Mouse (Mus musculus) MEL (cell line): ENCODE measurements around the gene Tnip2. TPM values are rescaled to one million over a fixed set of nuclear protein-coding genes. Genes with fewer than 3 reads are reported as not detected.

Experiments
- DNase-seq: peaks from one replicate; pipeline ENCODE4 v3.0.0; 2011; ENCODE audit warnings: low read depth, low spot score
- H3K27ac ChIP-seq: 2 replicates; pipeline ENCODE4 v1.5.1; 2012; ENCODE audit warnings: low read depth, mild to moderate bottlenecking, control low read depth, low read length, moderate library complexity; ENCODE audit not compliant: control insufficient read depth
- H3K27me3 ChIP-seq, 2 experiments: fragments of 150-350 bp in 1 of 2; sonication (generic) in 1 of 2; 2 replicates each; pipeline ENCODE4 v1.6.1; 2012; ENCODE audit warnings: low read length in 2 of 2, mild to moderate bottlenecking in 2 of 2, improper control_type of control experiment in 1 of 2, moderate library complexity in 1 of 2; ENCODE audit not compliant: insufficient read depth in 2 of 2, control insufficient read depth in 1 of 2
- H3K36me3 ChIP-seq, 2 experiments: 2 replicates each; pipeline ENCODE4 v1.6.1; 2012 to 2014; ENCODE audit warnings: low read length in 2 of 2, improper control_type of control experiment in 1 of 2, inconsistent platforms in 1 of 2, mild to moderate bottlenecking in 1 of 2; ENCODE audit not compliant: insufficient read depth in 2 of 2, control insufficient read depth in 1 of 2
- H3K4me1 ChIP-seq, 2 experiments: fragments of 150-350 bp in 1 of 2; sonication (generic) in 1 of 2; 2 replicates each; pipeline ENCODE4 v1.6.1; 2012; ENCODE audit warnings: low read length in 2 of 2, improper control_type of control experiment in 1 of 2, mild to moderate bottlenecking in 1 of 2; ENCODE audit not compliant: insufficient read depth in 2 of 2, control insufficient read depth in 1 of 2
- H3K4me3 ChIP-seq, 2 experiments: fragments of 150-350 bp in 1 of 2; sonication (generic) in 1 of 2; 2 replicates each; pipeline ENCODE4 v1.5.1; 2012; ENCODE audit warnings: low read depth in 2 of 2, low read length in 2 of 2, mild to moderate bottlenecking in 2 of 2, moderate library complexity in 2 of 2, control low read depth in 1 of 2, improper control_type of control experiment in 1 of 2; ENCODE audit not compliant: control insufficient read depth in 1 of 2, insufficient read depth in 1 of 2
- H3K79me2 ChIP-seq: 2 replicates; pipeline ENCODE4 v1.6.1; 2012; ENCODE audit warnings: mild to moderate bottlenecking, low read length, moderate library complexity; ENCODE audit not compliant: control insufficient read depth, poor library complexity, insufficient read depth
- H3K9ac ChIP-seq: 2 replicates; pipeline ENCODE4 v1.6.1; 2012; ENCODE audit warnings: low read depth, mild to moderate bottlenecking, control low read depth, low read length, moderate library complexity; ENCODE audit not compliant: control insufficient read depth, poor library complexity, severe bottlenecking
- H3K9me3 ChIP-seq: fragments of 150-350 bp; sonication (generic); replicated peaks from 2 replicates; pipeline ENCODE4 v1.6.1; 2012; ENCODE audit warnings: mild to moderate bottlenecking, low read length, improper control_type of control experiment, moderate library complexity; ENCODE audit not compliant: insufficient read depth
- BHLHE40 ChIP-seq: IDR thresholded peaks from 2 replicates; pipeline ENCODE4 v1.6.1; 2012; ENCODE audit warnings: low read depth, mild to moderate bottlenecking, inconsistent platforms, low read length, improper control_type of control experiment, borderline replicate concordance
- CTCF ChIP-seq, 3 experiments: IDR thresholded peaks in 2 of 3; conservative IDR thresholded peaks in 1 of 3; 2 replicates each; pipeline ENCODE4 v1.5.1; 2011 to 2012; ENCODE audit warnings: low read length in 3 of 3, low read depth in 2 of 3, mild to moderate bottlenecking in 2 of 3, improper control_type of control experiment in 1 of 3, inconsistent platforms in 1 of 3, mixed read lengths in 1 of 3, moderate library complexity in 1 of 3; ENCODE audit not compliant: control insufficient read depth in 1 of 3, insufficient read depth in 1 of 3, poor library complexity in 1 of 3, severe bottlenecking in 1 of 3
- E2F4 ChIP-seq: IDR thresholded peaks from 2 replicates; pipeline ENCODE4 v1.6.1; 2011; ENCODE audit warnings: low read depth, low read length, improper control_type of control experiment, borderline replicate concordance
- ETS1 ChIP-seq: IDR thresholded peaks from 2 replicates; pipeline ENCODE4 v1.6.1; 2012; ENCODE audit warnings: low read depth, mild to moderate bottlenecking, inconsistent platforms, low read length, improper control_type of control experiment, moderate library complexity
- GATA1 ChIP-seq: IDR thresholded peaks from 2 replicates; pipeline ENCODE4 v1.6.1; 2011; ENCODE audit warnings: low read depth, low read length, improper control_type of control experiment
- HCFC1 ChIP-seq: IDR thresholded peaks from 2 replicates; pipeline ENCODE4 v1.6.1; 2012; ENCODE audit warnings: low read depth, mild to moderate bottlenecking, inconsistent platforms, low read length, improper control_type of control experiment, moderate library complexity
- MAFK ChIP-seq: IDR thresholded peaks from 2 replicates; pipeline ENCODE4 v1.6.1; 2011; ENCODE audit warnings: low read depth, mild to moderate bottlenecking, low read length, improper control_type of control experiment, borderline replicate concordance
- MAX ChIP-seq: IDR thresholded peaks from 2 replicates; pipeline ENCODE4 v1.6.1; 2011; ENCODE audit warnings: low read length, improper control_type of control experiment
- MAZ ChIP-seq: IDR thresholded peaks from 2 replicates; pipeline ENCODE4 v1.6.1; 2012; ENCODE audit warnings: low read depth, mild to moderate bottlenecking, inconsistent platforms, low read length, improper control_type of control experiment
- MXI1 ChIP-seq: IDR thresholded peaks from 2 replicates; pipeline ENCODE4 v1.6.1; 2011; ENCODE audit warnings: mild to moderate bottlenecking, low read depth, low read length, improper control_type of control experiment
- MYC ChIP-seq: IDR thresholded peaks from 2 replicates; pipeline ENCODE4 v1.6.1; 2011; ENCODE audit warnings: low read depth, mild to moderate bottlenecking, low read length, improper control_type of control experiment, moderate library complexity
- NELFE ChIP-seq: IDR thresholded peaks from 2 replicates; pipeline ENCODE4 v1.6.1; 2011; ENCODE audit warnings: low read depth, low read length, improper control_type of control experiment
- RAD21 ChIP-seq: IDR thresholded peaks from 2 replicates; pipeline ENCODE4 v1.6.1; 2011; ENCODE audit warnings: mild to moderate bottlenecking, low read depth, low read length, improper control_type of control experiment
- RCOR1 ChIP-seq: IDR thresholded peaks from 2 replicates; pipeline ENCODE4 v1.6.1; 2012; ENCODE audit warnings: low read depth, mild to moderate bottlenecking, inconsistent platforms, low read length, improper control_type of control experiment
- SMC3 ChIP-seq: IDR thresholded peaks from 2 replicates; pipeline ENCODE4 v1.6.1; 2011; ENCODE audit warnings: low read depth, low read length, improper control_type of control experiment
- TAL1 ChIP-seq: IDR thresholded peaks from 2 replicates; pipeline ENCODE4 v1.6.1; 2012; ENCODE audit warnings: mild to moderate bottlenecking, inconsistent platforms, low read length, moderate library complexity, mixed read lengths
- TBP ChIP-seq: IDR thresholded peaks from 2 replicates; pipeline ENCODE4 v1.8.0; 2011; ENCODE audit warnings: low read depth, low read length, improper control_type of control experiment
- TCF12 ChIP-seq: IDR thresholded peaks from 2 replicates; pipeline ENCODE4 v1.6.1; 2014; ENCODE audit warnings: low read depth, mild to moderate bottlenecking, inconsistent platforms, low read length, improper control_type of control experiment, moderate library complexity
- USF1 ChIP-seq: IDR thresholded peaks from 2 replicates; pipeline ENCODE4 v1.6.1; 2014; ENCODE audit warnings: low read depth, mild to moderate bottlenecking, inconsistent platforms, low read length, improper control_type of control experiment, moderate library complexity
- ZC3H11A ChIP-seq: IDR thresholded peaks from 2 replicates; pipeline ENCODE4 v1.6.1; 2012; ENCODE audit warnings: low read depth, mild to moderate bottlenecking, inconsistent platforms, low read length, improper control_type of control experiment
- ZKSCAN1 ChIP-seq: IDR thresholded peaks from 2 replicates; pipeline ENCODE4 v1.6.1; 2012; ENCODE audit warnings: low read depth, mild to moderate bottlenecking, inconsistent platforms, low read length, improper control_type of control experiment, moderate library complexity
- ZMIZ1 ChIP-seq: IDR thresholded peaks from 2 replicates; pipeline ENCODE4 v1.6.1; 2012; ENCODE audit warnings: low read depth, mild to moderate bottlenecking, inconsistent platforms, low read length, improper control_type of control experiment, moderate library complexity
- ZNF384 ChIP-seq: IDR thresholded peaks from 2 replicates; pipeline ENCODE4 v1.6.1; 2012; ENCODE audit warnings: low read depth, mild to moderate bottlenecking, inconsistent platforms, low read length, improper control_type of control experiment
- polyA plus RNA-seq, 2 experiments: library from polyadenylated mRNA; stranded (reverse) in 1 of 2; unstranded in 1 of 2; fragments of >175 nt in 1 of 2; fragments of >200 nt in 1 of 2; gene quantifications; 2 replicates each; pipeline versions ENCODE4 v1.2.1 to v1.2.4; 2012; ENCODE audit warnings: low replicate concordance in 2 of 2, low read depth in 1 of 2; ENCODE audit not compliant: insufficient read length in 2 of 2, insufficient read depth in 1 of 2, missing spikeins in 1 of 2
- total RNA-seq: library from RNA; depleted of rRNA; stranded (reverse); fragments of 300-350 nt; gene quantifications from 2 replicates; pipeline ENCODE4 v1.2.3, GENCODE M21; 2012

Gene Tnip2
- total and polyA plus RNA-seq, 3 experiments, result 27.0 to 89.4 (median 30.6) TPM

DNA sequence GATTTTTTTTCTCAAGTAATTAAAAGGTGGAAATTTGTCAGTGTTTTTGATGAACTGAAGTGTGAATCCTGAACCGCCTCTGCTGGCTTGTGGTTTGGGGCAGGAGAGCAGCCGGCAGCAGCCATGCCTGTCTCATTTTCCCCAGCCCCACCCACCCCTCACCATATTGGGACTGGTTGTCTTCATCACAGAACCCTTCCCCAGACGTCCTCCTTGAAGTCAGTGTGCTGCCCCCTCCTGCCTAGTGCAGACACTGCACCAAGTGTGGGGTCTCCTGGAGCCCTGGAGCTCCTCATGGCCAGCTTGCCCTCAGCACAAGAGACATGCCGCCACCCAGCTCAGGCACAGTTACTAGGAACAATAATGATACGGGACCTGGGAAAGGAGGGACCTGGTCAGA is 24.7 kb upstream of the Tnip2 start:
- DNase-seq, result peak; percentile 64

GRCm38 (mm10) chr5:34538079-34538478 is 24.3 kb upstream of the Tnip2 start:
- Histone ChIP-seq H3K27me3 (no peaks in the 10 kb centered on the region), H3K4me1 (peaks cover 0 to 3% of the 10 kb centered on the region in 2 experiments; a peak in 2 of 4 replicates), H3K27ac (no peak overlapping the region)

More for the DNA sequence above, 24.7 kb upstream of the Tnip2 start:
- H3K4me1 ChIP-seq, result peaks cover 3 to 8% of the 10 kb centered on the region in 2 experiments; a peak in 3 of 4 replicates
- H3K27me3 ChIP-seq, result no peaks in the 10 kb centered on the region
- H3K36me3 ChIP-seq, result peaks cover 0 to 4% of the 10 kb centered on the region in 2 experiments; a peak in 1 of 4 replicates
- TF ChIP-seq ZC3H11A (peak; percentile 50), NELFE (no peak), RAD21 (peak; percentile 34), CTCF (IDR thresholded peaks at IDR 0.05 in 2 of 3, conservative IDR thresholded peaks at IDR 0.05 in 1 of 3; ENCODE audit: control insufficient read depth in 1 of 3, insufficient read depth in 1 of 3, low read depth in 2 of 3, low read length in 3 of 3, poor library complexity in 1 of 3, severe bottlenecking in 1 of 3) (peak; percentile 34 to 74 (median 65)), SMC3 (peak; percentile 61)
- H3K79me2 ChIP-seq, result no peaks in the 10 kb centered on the region
- H3K27ac ChIP-seq, result no peak overlapping the region
- H3K4me3 ChIP-seq, result no peak overlapping the region
- no peaks in the 10 kb centered on the region for H3K9me3 ChIP-seq
- no peak overlapping the region for H3K9ac ChIP-seq

DNA sequence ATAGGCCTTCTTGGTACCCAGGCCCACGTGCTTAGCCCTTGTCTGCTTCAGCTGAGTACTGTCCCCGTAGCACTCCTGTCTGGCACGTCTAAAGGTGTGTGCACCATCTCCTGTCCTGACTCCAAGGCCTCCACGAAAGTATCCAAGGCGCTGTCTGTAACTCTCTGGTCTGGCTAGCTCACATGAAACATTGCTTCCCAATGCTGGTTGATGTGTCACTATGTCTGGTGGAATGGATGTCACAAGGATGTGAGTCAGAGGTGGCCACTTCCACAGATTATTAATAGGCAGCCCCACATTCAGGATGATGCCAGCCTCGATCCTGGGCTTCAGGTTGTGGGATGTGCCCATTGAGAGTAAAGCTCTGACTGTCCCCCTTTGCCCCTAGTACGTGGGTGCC is 22.0 kb upstream of the Tnip2 start:
- no peak overlapping the region for H3K4me3 ChIP-seq
- no peak for DNase-seq
- H3K79me2 ChIP-seq, result no peaks in the 10 kb centered on the region
- TF ChIP-seq BHLHE40 (no peak), ETS1 (no peak), ZMIZ1 (no peak), ZNF384 (no peak), MAFK (no peak), TAL1 (no peak), ZC3H11A (no peak), SMC3 (no peak), HCFC1 (no peak), GATA1 (no peak)
- no peak overlapping the region for H3K9ac ChIP-seq
- H3K27me3 ChIP-seq, result no peaks in the 10 kb centered on the region
- H3K36me3 ChIP-seq, result no peaks in the 10 kb centered on the region
- no peaks in the 10 kb centered on the region for H3K4me1 ChIP-seq
- no peaks in the 10 kb centered on the region for H3K9me3 ChIP-seq
- no peak overlapping the region for H3K27ac ChIP-seq

More at GRCm38 (mm10) chr5:34538079-34538478, 24.3 kb upstream of the Tnip2 start:
- no peak for DNase-seq
- no peak overlapping the region for H3K4me3 ChIP-seq
- no peaks in the 10 kb centered on the region for H3K9me3 ChIP-seq
- H3K79me2 ChIP-seq, result no peaks in the 10 kb centered on the region
- H3K9ac ChIP-seq, result no peak overlapping the region
- H3K36me3 ChIP-seq, result 0 out of 4 replicates have a peak, but pooled peaks cover 0 to 2% of the 10 kb centered on the region in 2 experiments
- TF ChIP-seq MYC (no peak), E2F4 (no peak), GATA1 (no peak), BHLHE40 (no peak), MAZ (no peak), TCF12 (no peak), TBP (no peak), ZKSCAN1 (no peak), NELFE (no peak), USF1 (no peak), TAL1 (no peak), MXI1 (no peak), RCOR1 (no peak), MAX (no peak)
